Mouse (Mus musculus) CH12.LX (cell line): ENCODE results near the gene Fxyd1.

Experiments
- CHD2 ChIP-seq: IDR thresholded peaks from 2 replicates; pipeline ENCODE4 v1.6.1; 2011; ENCODE audit warnings: low read length, improper control_type of control experiment
- CTCF ChIP-seq, 2 experiments: IDR thresholded peaks in 1 of 2; conservative IDR thresholded peaks in 1 of 2; 2 replicates each; pipeline ENCODE4 v1.5.1; 2011 to 2012; ENCODE audit warnings: low read depth in 2 of 2, low read length in 2 of 2, improper control_type of control experiment in 1 of 2, inconsistent platforms in 1 of 2, mild to moderate bottlenecking in 1 of 2, moderate library complexity in 1 of 2
- EP300 ChIP-seq: IDR thresholded peaks from 2 replicates; pipeline ENCODE4 v1.6.1; 2011; ENCODE audit warnings: low read length, improper control_type of control experiment
- HCFC1 ChIP-seq: IDR thresholded peaks from 2 replicates; pipeline ENCODE4 v1.6.1; 2012; ENCODE audit warnings: low read depth, mild to moderate bottlenecking, inconsistent platforms, low read length, improper control_type of control experiment
- PAX5 ChIP-seq: IDR thresholded peaks from 2 replicates; pipeline ENCODE4 v1.6.1; 2012; ENCODE audit warnings: low read length, inconsistent platforms, mixed read lengths
- POLR2A ChIP-seq: IDR thresholded peaks from 2 replicates; pipeline ENCODE4 v1.6.1; 2011; ENCODE audit warnings: low read depth, mild to moderate bottlenecking, improper control_type of control experiment, low read length
- POLR2AphosphoS2 ChIP-seq: IDR thresholded peaks from 2 replicates; pipeline ENCODE4 v1.6.1; 2011; ENCODE audit warnings: low read depth, low read length, improper control_type of control experiment
- SMC3 ChIP-seq: IDR thresholded peaks from 2 replicates; pipeline ENCODE4 v1.6.1; 2011; ENCODE audit warnings: low read depth, low read length, improper control_type of control experiment
- TCF12 ChIP-seq: IDR thresholded peaks from 2 replicates; pipeline ENCODE4 v1.6.1; 2014; ENCODE audit warnings: low read depth, mild to moderate bottlenecking, inconsistent platforms, low read length, improper control_type of control experiment
- UBTF ChIP-seq: IDR thresholded peaks from 2 replicates; pipeline ENCODE4 v1.6.1; 2012; ENCODE audit warnings: low read depth, mild to moderate bottlenecking, inconsistent platforms, low read length, improper control_type of control experiment, moderate library complexity
- USF1 ChIP-seq: IDR thresholded peaks from 2 replicates; pipeline ENCODE4 v1.6.1; 2014; ENCODE audit warnings: low read depth, mild to moderate bottlenecking, inconsistent platforms, low read length, improper control_type of control experiment
- ZKSCAN1 ChIP-seq: IDR thresholded peaks from 2 replicates; pipeline ENCODE4 v1.6.1; 2012; ENCODE audit warnings: low read depth, inconsistent platforms, low read length, improper control_type of control experiment, borderline replicate concordance

DNA sequence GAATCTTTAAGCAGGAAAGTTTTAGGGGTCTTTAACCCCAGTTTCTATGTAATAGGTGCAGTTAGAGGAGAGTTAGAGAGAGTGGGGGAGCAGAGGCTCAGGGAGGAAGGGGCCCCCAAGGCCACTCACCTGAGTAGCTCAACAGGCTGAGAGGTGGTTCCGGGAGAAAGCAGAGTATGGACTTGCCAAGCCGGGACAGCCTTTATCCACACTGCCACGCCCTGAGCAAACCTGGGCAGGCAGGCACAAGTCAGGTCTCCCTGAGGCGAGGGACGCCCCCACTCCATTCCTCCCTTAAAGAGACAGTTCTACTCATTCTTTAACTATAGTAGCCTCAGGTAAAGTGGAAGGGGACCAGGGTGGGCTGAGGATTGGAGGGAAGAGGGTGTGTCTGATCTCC lies 19.5 kb upstream of the Fxyd1 start, which contains the start of gene Fxyd3:
- TF ChIP-seq CHD2 (no peak), EP300 (no peak), ZKSCAN1 (no peak), PAX5 (no peak), UBTF (no peak), CTCF (conservative IDR thresholded peaks at IDR 0.05 in 1 of 2, IDR thresholded peaks at IDR 0.05 in 1 of 2; ENCODE audit: low read depth in 2 of 2, low read length in 2 of 2) (no peak), POLR2AphosphoS2 (no peak), POLR2A (no peak), TCF12 (no peak), USF1 (no peak), SMC3 (no peak), HCFC1 (no peak)
